Mouse (Mus musculus) retina, postnatal 7 days (tissue): ENCODE measurements around the gene Ggt5.

ENCODE experiments used
- DNase-seq: peaks from one replicate; pipeline ENCODE4 v3.0.0-alpha.2; 2012; ENCODE audit warnings: low read depth, low spot score

Gene Ggt5

GRCm38 (mm10) chr10:75651381-75652068 lies 62.4 kb downstream of the Ggt5 start:
- DNase-seq = no peak

GRCm38 (mm10) chr10:75654053-75654452 lies 64.9 kb downstream of the Ggt5 start:
- DNase-seq = no peak

- DNase-seq = no peak
Measured at GRCm38 (mm10) chr10:75657165-75657564, 68.0 kb downstream of the Ggt5 start.

GRCm38 (mm10) chr10:75657772-75658171 lies 68.6 kb downstream of the Ggt5 start:
- no peak for DNase-seq

GRCm38 (mm10) chr10:75661381-75661780 lies 72.2 kb downstream of the Ggt5 start:
- no peak for DNase-seq

GRCm38 (mm10) chr10:75661876-75662275 lies 72.7 kb downstream of the Ggt5 start:
- no peak for DNase-seq

GRCm38 (mm10) chr10:75662575-75662974 lies 73.4 kb downstream of the Ggt5 start:
- DNase-seq = no peak

- DNase-seq = no peak
Measured at GRCm38 (mm10) chr10:75664673-75665270, 75.6 kb downstream of the Ggt5 start.

GRCm38 (mm10) chr10:75666451-75667030 lies 77.4 kb downstream of the Ggt5 start:
- DNase-seq = no peak
